Mouse (Mus musculus): ENCODE measurements around the gene Afp. TPM values are rescaled to one million over a fixed set of nuclear protein-coding genes. Genes with fewer than 3 reads are reported as not detected.

Afp gene
- 23.1 and 32.8 TPM in 2 replicates for polyA plus RNA-seq (2014; fragmentation: Nextera tagmentation; extraction: Ambion mirVana)

GRCm38 (mm10) chr5:90490518-90490917 lies at the start of gene Afp:
Gene Afp (plus strand): TSS chr5:90490737.
- 75% methylated on average over 7 of the region's 7 CpGs for WGBS
- no peak within 1 kb of the TSS for H3K9ac ChIP-seq (ENCODE audit: low read length)
- no peaks in the 10 kb centered on the region for H3K4me1 ChIP-seq (replicated peaks; ENCODE audit: control insufficient read depth, insufficient read depth, low read length)
- no peaks in the 10 kb centered on the region for H3K27me3 ChIP-seq (replicated peaks; ENCODE audit: control insufficient read depth, insufficient read depth, low read length)
- H3K36me3 ChIP-seq (ENCODE audit: control insufficient read depth, insufficient read depth, low read length), result no peaks in the 10 kb centered on the region
- no peak for DNase-seq (ENCODE audit: low spot score)
- no peak within 1 kb of the TSS for H3K27ac ChIP-seq (ENCODE audit: low read depth)
- 0 out of 2 replicates have a peak, but pooled peaks have one; percentile 6 for ATAC-seq (replicated peaks; ENCODE audit: low FRiP score, low TSS enrichment, low read depth)
- no peaks in the 10 kb centered on the region for H3K9me3 ChIP-seq (ENCODE audit: control insufficient read depth, low read length)
- H3K4me2 ChIP-seq (ENCODE audit: low read length), result no peak within 1 kb of the TSS
- no peak within 1 kb of the TSS for H3K4me3 ChIP-seq (ENCODE audit: low read depth, low read length)

- no peaks in the 10 kb centered on the region for H3K36me3 ChIP-seq (ENCODE audit: control insufficient read depth, insufficient read depth, low read length)
- H3K4me1 ChIP-seq (replicated peaks; ENCODE audit: control insufficient read depth, insufficient read depth, low read length), result no peaks in the 10 kb centered on the region
- no peak for DNase-seq (ENCODE audit: low spot score)
- H3K27ac ChIP-seq (ENCODE audit: low read depth), result no peak overlapping the region
- H3K9me3 ChIP-seq (ENCODE audit: control insufficient read depth, low read length), result no peaks in the 10 kb centered on the region
- no peak overlapping the region for H3K9ac ChIP-seq (ENCODE audit: low read length)
- ATAC-seq (replicated peaks; ENCODE audit: low FRiP score, low TSS enrichment, low read depth), result no peak
- no peak overlapping the region for H3K4me3 ChIP-seq (ENCODE audit: low read depth, low read length)
- 76% methylated on average over 3 of the region's 3 CpGs for WGBS
- H3K4me2 ChIP-seq (ENCODE audit: low read length), result no peak overlapping the region
- no peaks in the 10 kb centered on the region for H3K27me3 ChIP-seq (replicated peaks; ENCODE audit: control insufficient read depth, insufficient read depth, low read length)
Observed at GRCm38 (mm10) chr5:90447577-90447976, 43.0 kb upstream of the Afp start.

- 77% methylated on average over 5 of the region's 5 CpGs for WGBS
- Histone ChIP-seq H3K27me3 (replicated peaks; ENCODE audit: control insufficient read depth, insufficient read depth, low read length) (no peaks in the 10 kb centered on the region), H3K4me2 (ENCODE audit: low read length) (no peak overlapping the region), H3K9me3 (ENCODE audit: control insufficient read depth, low read length) (no peaks in the 10 kb centered on the region), H3K4me1 (replicated peaks; ENCODE audit: control insufficient read depth, insufficient read depth, low read length) (no peaks in the 10 kb centered on the region), H3K36me3 (ENCODE audit: control insufficient read depth, insufficient read depth, low read length) (no peaks in the 10 kb centered on the region), H3K4me3 (ENCODE audit: low read depth, low read length) (no peak overlapping the region), H3K9ac (ENCODE audit: low read length) (no peak overlapping the region), H3K27ac (ENCODE audit: low read depth) (no peak overlapping the region)
- no peak for ATAC-seq (replicated peaks; ENCODE audit: low FRiP score, low TSS enrichment, low read depth)
- no peak for DNase-seq (ENCODE audit: low spot score)
Observed at GRCm38 (mm10) chr5:90449961-90450360, 40.6 kb upstream of the Afp start.

- H3K36me3 ChIP-seq (ENCODE audit: control insufficient read depth, insufficient read depth, low read length), result no peaks in the 10 kb centered on the region
- no peak for DNase-seq (ENCODE audit: low spot score)
- no peaks in the 10 kb centered on the region for H3K4me1 ChIP-seq (replicated peaks; ENCODE audit: control insufficient read depth, insufficient read depth, low read length)
- ATAC-seq (replicated peaks; ENCODE audit: low FRiP score, low TSS enrichment, low read depth), result no peak
- H3K27ac ChIP-seq (ENCODE audit: low read depth), result no peak overlapping the region
- H3K4me2 ChIP-seq (ENCODE audit: low read length), result no peak overlapping the region
- 61% methylated on average over 4 of the region's 4 CpGs for WGBS
- H3K27me3 ChIP-seq (replicated peaks; ENCODE audit: control insufficient read depth, insufficient read depth, low read length), result no peaks in the 10 kb centered on the region
- H3K9ac ChIP-seq (ENCODE audit: low read length), result no peak overlapping the region
- H3K4me3 ChIP-seq (ENCODE audit: low read depth, low read length), result no peak overlapping the region
- no peaks in the 10 kb centered on the region for H3K9me3 ChIP-seq (ENCODE audit: control insufficient read depth, low read length)
Observed at GRCm38 (mm10) chr5:90452711-90453110, 37.8 kb upstream of the Afp start.

- Histone ChIP-seq H3K4me2 (ENCODE audit: low read length) (no peak overlapping the region), H3K4me3 (ENCODE audit: low read depth, low read length) (no peak overlapping the region), H3K27ac (ENCODE audit: low read depth) (no peak overlapping the region), H3K9me3 (ENCODE audit: control insufficient read depth, low read length) (no peaks in the 10 kb centered on the region), H3K36me3 (ENCODE audit: control insufficient read depth, insufficient read depth, low read length) (no peaks in the 10 kb centered on the region), H3K27me3 (replicated peaks; ENCODE audit: control insufficient read depth, insufficient read depth, low read length) (no peaks in the 10 kb centered on the region), H3K9ac (ENCODE audit: low read length) (no peak overlapping the region), H3K4me1 (replicated peaks; ENCODE audit: control insufficient read depth, insufficient read depth, low read length) (no peaks in the 10 kb centered on the region)
- DNase-seq (ENCODE audit: low spot score), result no peak
- 72% methylated on average over 1 of the region's 1 CpGs for WGBS
- ATAC-seq (replicated peaks; ENCODE audit: low FRiP score, low TSS enrichment, low read depth), result no peak
Observed at GRCm38 (mm10) chr5:90457241-90457640, 33.3 kb upstream of the Afp start.

GRCm38 (mm10) chr5:90458727-90459126 lies 31.8 kb upstream of the Afp start:
- ATAC-seq (replicated peaks; ENCODE audit: low FRiP score, low TSS enrichment, low read depth), result no peak
- no peak overlapping the region for H3K4me2 ChIP-seq (ENCODE audit: low read length)
- H3K9me3 ChIP-seq (ENCODE audit: control insufficient read depth, low read length), result no peaks in the 10 kb centered on the region
- no peaks in the 10 kb centered on the region for H3K27me3 ChIP-seq (replicated peaks; ENCODE audit: control insufficient read depth, insufficient read depth, low read length)
- no peak overlapping the region for H3K9ac ChIP-seq (ENCODE audit: low read length)
- no peaks in the 10 kb centered on the region for H3K36me3 ChIP-seq (ENCODE audit: control insufficient read depth, insufficient read depth, low read length)
- no peak overlapping the region for H3K4me3 ChIP-seq (ENCODE audit: low read depth, low read length)
- H3K27ac ChIP-seq (ENCODE audit: low read depth), result 0 out of 2 replicates have a peak overlapping the region, but pooled peaks have one; percentile 14
- no peak for DNase-seq (ENCODE audit: low spot score)
- 39% methylated on average over 5 of the region's 5 CpGs for WGBS
- no peaks in the 10 kb centered on the region for H3K4me1 ChIP-seq (replicated peaks; ENCODE audit: control insufficient read depth, insufficient read depth, low read length)

- Histone ChIP-seq H3K4me1 (replicated peaks; ENCODE audit: control insufficient read depth, insufficient read depth, low read length) (no peaks in the 10 kb centered on the region), H3K9ac (ENCODE audit: low read length) (no peak within 1 kb of the TSS), H3K9me3 (ENCODE audit: control insufficient read depth, low read length) (no peaks in the 10 kb centered on the region), H3K27me3 (replicated peaks; ENCODE audit: control insufficient read depth, insufficient read depth, low read length) (no peaks in the 10 kb centered on the region), H3K4me2 (ENCODE audit: low read length) (no peak within 1 kb of the TSS), H3K4me3 (ENCODE audit: low read depth, low read length) (no peak within 1 kb of the TSS), H3K36me3 (ENCODE audit: control insufficient read depth, insufficient read depth, low read length) (no peaks in the 10 kb centered on the region), H3K27ac (ENCODE audit: low read depth) (no peak within 1 kb of the TSS)
- WGBS, result 89% methylated on average over 8 of the region's 8 CpGs
- no peak for ATAC-seq (replicated peaks; ENCODE audit: low FRiP score, low TSS enrichment, low read depth)
- DNase-seq (ENCODE audit: low spot score), result no peak
Observed at GRCm38 (mm10) chr5:90460619-90461018, 29.9 kb upstream of the Afp start, which contains the start of gene Alb. Gene Alb (plus strand): TSS chr5:90460897.

GRCm38 (mm10) chr5:90466806-90467205 lies 23.7 kb upstream of the Afp start:
- H3K4me1 ChIP-seq (replicated peaks; ENCODE audit: control insufficient read depth, insufficient read depth, low read length), result no peaks in the 10 kb centered on the region
- no peaks in the 10 kb centered on the region for H3K27me3 ChIP-seq (replicated peaks; ENCODE audit: control insufficient read depth, insufficient read depth, low read length)
- DNase-seq (ENCODE audit: low spot score) (no peak), ATAC-seq (replicated peaks; ENCODE audit: low FRiP score, low TSS enrichment, low read depth) (no peak)
- H3K9ac ChIP-seq (ENCODE audit: low read length), result no peak overlapping the region
- 81% methylated on average over 4 of the region's 4 CpGs for WGBS
- no peak overlapping the region for H3K4me3 ChIP-seq (ENCODE audit: low read depth, low read length)
- no peaks in the 10 kb centered on the region for H3K36me3 ChIP-seq (ENCODE audit: control insufficient read depth, insufficient read depth, low read length)
- H3K9me3 ChIP-seq (ENCODE audit: control insufficient read depth, low read length), result no peaks in the 10 kb centered on the region
- no peak overlapping the region for H3K4me2 ChIP-seq (ENCODE audit: low read length)
- H3K27ac ChIP-seq (ENCODE audit: low read depth), result no peak overlapping the region

GRCm38 (mm10) chr5:90467245-90467644 lies 23.3 kb upstream of the Afp start:
- Histone ChIP-seq H3K4me1 (replicated peaks; ENCODE audit: control insufficient read depth, insufficient read depth, low read length) (no peaks in the 10 kb centered on the region), H3K27me3 (replicated peaks; ENCODE audit: control insufficient read depth, insufficient read depth, low read length) (no peaks in the 10 kb centered on the region), H3K27ac (ENCODE audit: low read depth) (no peak overlapping the region), H3K9me3 (ENCODE audit: control insufficient read depth, low read length) (no peaks in the 10 kb centered on the region), H3K36me3 (ENCODE audit: control insufficient read depth, insufficient read depth, low read length) (no peaks in the 10 kb centered on the region), H3K9ac (ENCODE audit: low read length) (no peak overlapping the region), H3K4me2 (ENCODE audit: low read length) (no peak overlapping the region), H3K4me3 (ENCODE audit: low read depth, low read length) (no peak overlapping the region)
- no peak for ATAC-seq (replicated peaks; ENCODE audit: low FRiP score, low TSS enrichment, low read depth)
- WGBS, result 60% methylated on average over 6 of the region's 6 CpGs
- no peak for DNase-seq (ENCODE audit: low spot score)

Data from intestine, embryonic 14.5 days (tissue).